Mouse (Mus musculus) heart, postnatal 0 days (tissue): ENCODE data around the gene Plekhd1. TPM values are rescaled to one million over a fixed set of nuclear protein-coding genes. Genes with fewer than 3 reads are reported as not detected.

Experiments
- ATAC-seq: fragments of 200-750 bp; cut with Nextera tagmentation; 2 replicates; pipeline ENCODE4 v1.8.0; 2017; ENCODE audit warnings: low read depth, moderate number of reproducible peaks, moderate library complexity; ENCODE audit not compliant: insufficient read depth
- DNase-seq: peaks from one replicate; pipeline ENCODE4 v3.0.0-alpha.2; 2016; ENCODE audit warnings: low spot score
- H3K27ac ChIP-seq: fragments of 300-500 bp; sonication (generic); 2 replicates; pipeline ENCODE4 v1.5.1; 2014; ENCODE audit warnings: low read depth, mild to moderate bottlenecking
- H3K27me3 ChIP-seq: fragments of 300-500 bp; sonication (generic); 2 replicates; pipeline ENCODE4 v1.6.1; 2014; ENCODE audit warnings: low read length, mixed read lengths; ENCODE audit not compliant: control insufficient read depth, insufficient read depth
- H3K36me3 ChIP-seq: fragments of 300-500 bp; sonication (generic); replicated peaks from 2 replicates; pipeline ENCODE4 v1.6.1; 2014; ENCODE audit warnings: low read length, mixed read lengths; ENCODE audit not compliant: control insufficient read depth, insufficient read depth
- H3K4me1 ChIP-seq: fragments of 300-500 bp; sonication (generic); 2 replicates; pipeline ENCODE4 v1.6.1; 2014; ENCODE audit warnings: antibody characterized with exemption; ENCODE audit not compliant: control insufficient read depth, insufficient read depth
- H3K4me2 ChIP-seq: fragments of 300-500 bp; sonication (generic); 2 replicates; pipeline ENCODE4 v1.6.1; 2014; ENCODE audit warnings: low read depth, mild to moderate bottlenecking, low read length, moderate library complexity
- H3K4me3 ChIP-seq: fragments of 300-500 bp; sonication (generic); 2 replicates; pipeline ENCODE4 v1.5.1; 2014; ENCODE audit warnings: low read depth, low read length
- H3K9ac ChIP-seq: fragments of 300-500 bp; sonication (generic); replicated peaks from 2 replicates; pipeline ENCODE4 v1.6.1; 2014; ENCODE audit warnings: low read depth, low read length, mixed read lengths
- H3K9me3 ChIP-seq: fragments of 300-500 bp; sonication (generic); replicated peaks from 2 replicates; pipeline ENCODE4 v1.6.1; 2016; ENCODE audit warnings: low read length; ENCODE audit not compliant: control insufficient read depth
- CTCF ChIP-seq: IDR thresholded peaks from 2 replicates; pipeline ENCODE4 v1.5.1; 2016; ENCODE audit warnings: antibody characterized with exemption, control low read depth, low read depth
- EP300 ChIP-seq: IDR thresholded peaks from 2 replicates; pipeline ENCODE4 v1.6.1; 2016; ENCODE audit warnings: antibody characterized with exemption, low read depth
- WGBS: fragments of 180-500 bp; shearing (Covaris S2); extraction: QIAGEN DNeasy Blood & Tissue Kit; methylation state at CpG from one replicate; pipeline ENCODE4 v1.1.7; 2014; 5-methylcytosine and 5-hydroxymethylcytosine counted together
- polyA plus RNA-seq: library from polyadenylated mRNA; unstranded; fragments of >200 nt; fragmentation: Nextera tagmentation; extraction: Ambion mirVana; gene quantifications from 2 replicates; pipeline ENCODE4 v1.2.1, GENCODE M21; 2015
- total RNA-seq: library from RNA; depleted of rRNA; stranded (reverse); fragments of >200 nt; gene quantifications from 2 replicates; pipeline ENCODE4 v1.2.3, GENCODE M21; 2014; ENCODE audit warnings: low replicate concordance

Plekhd1 gene
- total and polyA plus RNA-seq, 2 experiments from 2014 or later: 0.19 to 2.3 TPM

GRCm38 (mm10) chr12:80691671-80692091 lies 710 bp upstream of the Plekhd1 start:
- WGBS: 36% methylated on average over 12 of the region's 12 CpGs
- Histone ChIP-seq H3K9ac (no peak overlapping the region), H3K4me1 (peaks cover 6% of the 10 kb centered on the region; the same call in 1 of the 2 replicates), H3K27me3 (peaks cover 43% of the 10 kb centered on the region), H3K4me3 (no peak overlapping the region), H3K36me3 (no peaks in the 10 kb centered on the region), H3K27ac (no peak overlapping the region), H3K9me3 (no peaks in the 10 kb centered on the region), H3K4me2 (no peak overlapping the region; the same call in 1 of the 2 replicates)
- DNase-seq (no peak), ATAC-seq (no peak)
- no peak for TF ChIP-seq CTCF
- no peak for TF ChIP-seq EP300

DNA sequence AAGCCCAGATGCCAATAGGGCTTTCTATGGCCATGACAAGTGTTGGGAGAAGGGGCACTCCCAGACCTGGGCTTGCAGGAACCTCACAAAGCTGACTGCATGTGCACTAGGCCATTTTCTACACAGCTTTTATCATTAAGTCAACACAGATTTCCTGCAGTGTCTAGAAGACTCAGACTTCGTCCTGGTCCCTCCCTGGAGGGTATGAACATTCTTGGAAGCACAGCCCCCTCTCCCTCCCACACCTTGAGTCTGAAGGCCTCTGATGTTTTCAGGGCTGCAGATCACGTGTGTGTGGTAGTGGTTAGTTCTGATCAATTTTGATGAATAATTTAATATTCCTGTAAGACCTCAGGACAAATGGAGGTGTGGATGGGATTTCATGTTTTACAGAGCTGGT lies 1.3 kb downstream of the Plekhd1 start:
- no peak overlapping the region for H3K9ac ChIP-seq
- no peaks in the 10 kb centered on the region for H3K36me3 ChIP-seq
- H3K27me3 ChIP-seq: peaks cover 43% of the 10 kb centered on the region
- peaks cover 6% of the 10 kb centered on the region; the same call in 1 of the 2 replicates for H3K4me1 ChIP-seq
- no peaks in the 10 kb centered on the region for H3K9me3 ChIP-seq
- no peak overlapping the region for H3K4me3 ChIP-seq
- ATAC-seq (no peak), DNase-seq (no peak)
- TF ChIP-seq CTCF (no peak), EP300 (no peak)
- H3K27ac ChIP-seq: no peak overlapping the region
- 50% methylated on average over 2 of the region's 2 CpGs for WGBS
- H3K4me2 ChIP-seq: no peak overlapping the region

DNA sequence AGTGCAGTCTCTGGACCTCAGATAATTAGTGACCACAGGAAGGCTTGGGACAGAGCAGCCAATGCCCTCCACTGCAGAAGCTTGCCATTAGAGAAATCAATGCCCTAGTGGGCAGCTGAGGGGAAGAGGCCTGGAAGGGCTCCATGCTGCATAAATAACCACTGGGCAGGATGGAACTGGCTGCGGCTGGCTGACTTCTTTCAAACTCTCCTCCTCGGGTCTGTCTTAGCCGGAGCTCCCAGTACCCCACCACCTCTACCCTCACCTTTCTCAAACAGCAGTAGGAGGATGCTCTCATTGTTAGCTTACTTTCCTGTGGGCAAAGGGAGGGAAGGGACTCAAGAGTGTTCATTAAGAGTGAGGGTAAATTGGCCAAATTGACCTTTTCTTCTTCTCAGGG lies 2.6 kb downstream of the Plekhd1 start:
- Histone ChIP-seq H3K4me1 (peaks cover 6% of the 10 kb centered on the region; the same call in 1 of the 2 replicates), H3K27ac (no peak overlapping the region), H3K4me3 (no peak overlapping the region), H3K9me3 (no peaks in the 10 kb centered on the region), H3K27me3 (peaks cover 43% of the 10 kb centered on the region), H3K36me3 (no peaks in the 10 kb centered on the region), H3K4me2 (no peak overlapping the region), H3K9ac (no peak overlapping the region)
- 83% methylated on average over 3 of the region's 3 CpGs for WGBS
- no peak for ATAC-seq
- DNase-seq: no peak
- TF ChIP-seq EP300: no peak
- no peak for TF ChIP-seq CTCF

GRCm38 (mm10) chr12:80698526-80699143 lies 6.2 kb downstream of the Plekhd1 start:
- no peak overlapping the region for H3K27ac ChIP-seq
- no peak overlapping the region for H3K9ac ChIP-seq
- H3K36me3 ChIP-seq: no peaks in the 10 kb centered on the region
- 62% methylated on average over 5 of the region's 5 CpGs for WGBS
- no peaks in the 10 kb centered on the region for H3K9me3 ChIP-seq
- no peak overlapping the region for H3K4me2 ChIP-seq
- ATAC-seq: no peak
- no peak for DNase-seq
- no peak for TF ChIP-seq EP300
- no peak for TF ChIP-seq CTCF
- no peaks in the 10 kb centered on the region for H3K4me1 ChIP-seq
- H3K27me3 ChIP-seq: peaks cover 12% of the 10 kb centered on the region
- no peak overlapping the region for H3K4me3 ChIP-seq

DNA sequence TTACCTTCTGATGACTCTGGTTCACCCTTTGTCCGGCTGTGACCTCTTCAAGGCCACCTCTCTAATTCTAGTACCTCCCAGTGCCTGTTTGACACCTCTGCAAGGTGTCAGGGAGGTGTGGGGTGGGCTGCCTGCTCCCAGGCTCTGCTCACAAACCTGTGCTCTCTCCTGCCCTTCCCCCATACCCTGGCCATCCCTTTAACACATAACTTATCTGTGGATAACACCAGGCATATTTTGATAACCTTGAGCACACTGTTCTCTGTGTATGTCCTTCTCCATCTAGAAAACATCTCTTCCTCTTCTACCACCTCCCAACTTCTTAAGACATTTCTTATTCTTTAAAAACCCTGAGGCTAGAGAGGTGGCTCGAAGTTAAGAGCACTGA lies 6.7 kb downstream of the Plekhd1 start:
- no peak for DNase-seq
- H3K27me3 ChIP-seq: peaks cover 11% of the 10 kb centered on the region; the same call in 1 of the 2 replicates
- H3K36me3 ChIP-seq: no peaks in the 10 kb centered on the region
- no peak overlapping the region for H3K4me2 ChIP-seq
- no peak overlapping the region for H3K27ac ChIP-seq
- H3K4me1 ChIP-seq: no peaks in the 10 kb centered on the region
- no peak for TF ChIP-seq CTCF
- no peak for TF ChIP-seq EP300
- ATAC-seq: no peak
- H3K4me3 ChIP-seq: no peak overlapping the region
- WGBS: 62% methylated on average over 2 of the region's 2 CpGs
- H3K9me3 ChIP-seq: no peaks in the 10 kb centered on the region
- H3K9ac ChIP-seq: no peak overlapping the region

DNA sequence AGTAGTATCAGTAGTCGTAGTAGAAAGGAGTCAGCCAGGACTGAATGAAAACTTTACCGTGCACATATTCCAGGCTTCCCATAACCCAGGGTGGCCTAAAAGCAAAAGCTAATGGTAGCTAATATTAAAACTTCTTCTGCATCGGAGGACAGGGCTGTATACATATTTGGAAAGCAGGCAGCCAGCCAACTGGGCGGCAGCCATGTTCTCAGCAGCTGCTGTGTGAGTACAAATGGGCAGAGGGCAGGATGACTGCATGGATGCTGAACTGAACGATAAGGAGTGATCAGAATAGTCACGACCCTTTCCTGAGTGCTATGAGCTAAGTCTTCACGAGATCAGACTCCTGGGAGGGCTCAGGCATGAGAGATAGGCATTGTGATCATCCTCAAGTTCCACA lies 8.9 kb downstream of the Plekhd1 start:
- ATAC-seq (peak; percentile 74), DNase-seq (peak; percentile 41)
- Histone ChIP-seq H3K27me3 (no peaks in the 10 kb centered on the region), H3K27ac (no peak overlapping the region), H3K4me2 (no peak overlapping the region), H3K4me3 (no peak overlapping the region), H3K4me1 (peaks cover 2% of the 10 kb centered on the region; the same call in 1 of the 2 replicates), H3K9me3 (no peaks in the 10 kb centered on the region), H3K36me3 (no peaks in the 10 kb centered on the region), H3K9ac (no peak overlapping the region)
- TF ChIP-seq CTCF: no peak
- no peak for TF ChIP-seq EP300
- WGBS: 34% methylated on average over 7 of the region's 7 CpGs
